Mouse (Mus musculus): ENCODE measurements around the gene Epb41l4b.

Epb41l4b gene

DNA sequence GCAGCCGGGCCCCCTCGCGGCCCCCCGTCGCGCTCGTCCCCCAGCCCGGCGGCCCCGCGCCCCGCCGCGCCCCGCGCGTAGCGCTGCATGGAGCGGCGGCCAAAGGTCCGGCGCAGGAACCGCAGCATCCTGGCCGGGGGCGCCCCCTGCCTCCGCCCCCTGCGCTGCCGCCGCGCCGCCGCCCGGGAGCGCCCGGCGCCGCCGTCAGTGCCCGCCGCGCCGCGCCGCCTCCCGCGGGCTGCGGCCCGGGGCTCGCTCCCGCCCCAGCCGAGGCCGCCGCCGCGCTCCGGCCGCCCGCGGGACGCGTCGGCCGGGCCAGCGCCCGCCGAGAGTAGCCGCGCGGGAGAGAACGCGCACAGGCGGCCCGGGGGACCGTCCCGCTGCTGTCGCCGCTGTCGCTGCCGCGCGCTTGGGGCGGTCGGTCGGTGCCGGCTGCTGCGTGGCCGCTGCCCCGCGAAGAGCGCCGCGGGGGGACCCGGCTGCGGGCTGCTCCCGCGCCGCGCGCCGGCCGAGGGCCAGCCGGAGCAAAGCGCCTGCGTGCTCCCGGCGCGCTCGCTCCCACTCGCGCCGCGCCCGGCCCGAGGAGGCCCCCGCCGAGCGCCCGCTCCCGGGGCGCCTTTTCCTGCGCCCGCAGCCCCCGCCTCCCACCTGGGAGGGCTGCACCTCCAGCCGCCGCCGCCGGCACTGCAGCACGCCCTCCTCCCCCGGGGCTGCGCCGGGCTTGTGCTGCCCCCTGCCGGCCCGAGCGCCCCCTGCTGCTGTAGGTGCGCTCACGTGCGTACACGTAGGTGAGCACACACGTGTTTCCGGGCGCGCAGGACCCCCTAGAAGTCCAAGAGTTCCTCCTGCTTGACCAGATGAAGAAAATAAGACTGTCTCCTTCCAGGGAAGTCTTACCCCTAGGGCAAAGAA lies at the start of gene Epb41l4b:
Epb41l4b (minus strand) TSS at position 412 of the 912 bp plus-strand sequence.
- DNase-seq: peak; percentile 79

- DNase-seq: no peak
These were observed 48.5 kb upstream of the Epb41l4b start for GRCm38 (mm10) chr4:57191543-57192283.

GRCm38 (mm10) chr4:57189881-57190280 lies 46.6 kb upstream of the Epb41l4b start:
- no peak for DNase-seq

DNA sequence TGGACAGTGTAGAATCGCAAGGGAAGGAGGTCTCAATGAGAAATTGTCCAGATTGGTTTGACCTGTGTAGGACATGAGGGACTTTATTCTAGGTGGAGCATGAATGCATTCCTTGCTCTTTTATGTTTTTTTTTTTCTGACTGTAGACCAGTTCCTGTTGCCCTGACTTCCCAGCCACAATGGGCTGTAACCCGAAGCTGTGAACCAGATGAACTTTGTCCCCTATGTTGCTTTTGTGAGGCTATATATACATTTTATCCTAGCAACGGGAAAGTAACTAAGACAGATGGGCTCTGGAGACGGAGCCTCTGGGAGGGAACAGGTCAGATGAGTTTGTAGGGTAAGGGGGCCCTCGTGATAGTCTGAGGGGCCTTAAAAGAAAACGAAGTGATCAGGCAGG lies 42.8 kb upstream of the Epb41l4b start:
- DNase-seq: no peak

- no peak for DNase-seq
These were observed 42.2 kb upstream of the Epb41l4b start for GRCm38 (mm10) chr4:57185462-57185861.

- DNase-seq: no peak
These were observed 40.3 kb upstream of the Epb41l4b start for GRCm38 (mm10) chr4:57183493-57183892.

- no peak for DNase-seq
These were observed 38.3 kb upstream of the Epb41l4b start for GRCm38 (mm10) chr4:57181538-57181937.

- no peak for DNase-seq
These were observed 35.6 kb upstream of the Epb41l4b start for GRCm38 (mm10) chr4:57178881-57179280.

DNA sequence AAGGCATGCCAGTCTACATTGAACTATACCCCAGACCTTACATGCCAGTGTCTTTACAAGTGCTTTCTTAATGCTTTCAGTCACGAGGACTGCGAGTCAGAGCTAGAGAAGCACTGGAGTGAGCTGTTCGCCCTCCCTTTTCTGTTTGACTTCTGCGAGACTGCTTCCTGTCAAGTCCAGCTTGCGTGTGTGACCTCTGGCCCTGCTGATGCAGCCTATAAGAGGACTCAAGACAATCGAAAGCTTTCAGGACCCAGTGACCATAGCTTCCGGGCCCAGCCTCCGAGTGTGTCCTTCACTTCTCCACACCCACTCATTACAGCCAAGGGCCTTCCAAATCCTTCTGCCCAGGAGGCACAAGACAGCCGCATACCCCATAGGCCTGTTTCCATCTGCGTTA lies 32.1 kb upstream of the Epb41l4b start:
- DNase-seq: no peak

DNA sequence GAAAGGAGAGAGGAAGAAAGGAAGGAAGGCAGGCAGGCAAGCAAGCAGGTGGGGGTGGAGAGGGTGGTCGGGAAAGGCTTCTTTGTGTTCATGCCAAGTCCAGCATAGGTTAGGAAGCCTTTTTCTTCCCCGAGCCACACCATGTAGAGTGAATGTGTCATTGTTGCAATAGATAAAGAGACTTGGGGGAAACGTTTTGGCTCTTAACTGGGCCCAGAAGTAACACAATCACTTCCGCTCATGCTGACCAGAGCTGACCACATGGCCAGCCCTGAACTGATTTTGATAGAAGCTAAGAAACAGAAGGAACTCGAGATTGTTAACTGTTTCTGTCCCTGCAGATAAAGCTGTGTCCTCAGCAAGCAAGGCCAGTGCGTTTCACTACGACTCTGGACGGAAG lies 29.6 kb upstream of the Epb41l4b start:
- no peak for DNase-seq

DNA sequence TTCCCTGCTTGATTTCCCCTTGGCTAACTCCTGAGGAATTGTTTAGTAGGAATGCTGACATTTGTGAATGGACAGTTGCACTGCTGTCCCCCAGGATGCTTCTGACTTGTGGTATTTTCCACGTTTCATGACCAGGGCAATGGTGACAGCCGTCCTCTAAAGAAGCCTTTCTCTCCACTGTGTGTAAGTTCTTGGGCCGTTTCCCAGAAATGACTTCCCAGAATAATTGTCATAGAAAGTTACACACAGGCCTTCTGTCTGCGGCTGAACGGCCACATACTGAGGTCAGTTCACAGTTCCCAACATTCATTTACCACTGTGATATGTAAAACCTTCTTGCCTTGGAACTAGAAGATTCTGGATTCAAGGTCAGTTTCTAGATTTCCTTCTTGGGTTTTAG lies 28.6 kb upstream of the Epb41l4b start:
- no peak for DNase-seq

DNA sequence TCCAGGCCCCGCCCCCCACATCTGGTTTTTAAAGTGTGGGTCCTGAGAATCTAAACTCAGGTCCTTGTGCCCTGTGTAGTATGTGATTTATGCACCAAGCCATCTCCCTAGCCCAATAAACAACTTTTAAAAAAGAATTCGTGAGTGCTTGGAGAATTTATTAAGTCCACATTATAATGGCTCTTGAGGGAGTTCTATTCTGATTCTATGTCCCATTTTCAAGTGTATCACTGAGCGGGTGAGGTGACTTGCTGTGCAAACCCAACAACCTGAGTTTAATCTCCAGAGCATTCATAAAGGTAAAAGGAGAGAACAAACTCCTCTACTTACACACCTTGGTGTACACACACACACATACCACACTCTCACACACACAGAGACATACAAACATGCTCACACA lies 25.4 kb upstream of the Epb41l4b start:
- no peak for DNase-seq

DNA sequence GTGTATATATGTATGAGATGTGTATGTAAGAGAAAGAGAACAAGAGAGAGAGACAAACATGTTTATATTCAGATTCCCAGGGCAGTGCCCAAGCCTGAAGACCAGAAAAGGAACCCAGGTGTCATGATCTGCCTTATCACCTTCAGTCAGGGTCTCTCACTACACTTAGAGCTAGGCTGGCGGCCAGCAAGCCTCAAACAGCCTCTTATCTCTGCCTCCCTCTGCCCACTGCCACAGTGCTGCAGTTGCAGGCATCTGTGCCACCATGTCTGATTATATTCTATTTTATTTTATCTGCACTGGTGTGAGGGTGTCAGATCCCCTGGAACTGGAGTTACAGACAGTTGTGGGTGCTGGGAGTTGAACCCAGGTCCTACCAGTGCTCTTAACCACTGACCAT lies 25.0 kb upstream of the Epb41l4b start:
- no peak for DNase-seq

- DNase-seq: no peak
These were observed 24.0 kb upstream of the Epb41l4b start for GRCm38 (mm10) chr4:57166922-57167870.

- DNase-seq: no peak
These were observed 22.4 kb upstream of the Epb41l4b start for GRCm38 (mm10) chr4:57165654-57166053.

- DNase-seq: no peak
These were observed 21.5 kb upstream of the Epb41l4b start for GRCm38 (mm10) chr4:57164578-57165210.

DNA sequence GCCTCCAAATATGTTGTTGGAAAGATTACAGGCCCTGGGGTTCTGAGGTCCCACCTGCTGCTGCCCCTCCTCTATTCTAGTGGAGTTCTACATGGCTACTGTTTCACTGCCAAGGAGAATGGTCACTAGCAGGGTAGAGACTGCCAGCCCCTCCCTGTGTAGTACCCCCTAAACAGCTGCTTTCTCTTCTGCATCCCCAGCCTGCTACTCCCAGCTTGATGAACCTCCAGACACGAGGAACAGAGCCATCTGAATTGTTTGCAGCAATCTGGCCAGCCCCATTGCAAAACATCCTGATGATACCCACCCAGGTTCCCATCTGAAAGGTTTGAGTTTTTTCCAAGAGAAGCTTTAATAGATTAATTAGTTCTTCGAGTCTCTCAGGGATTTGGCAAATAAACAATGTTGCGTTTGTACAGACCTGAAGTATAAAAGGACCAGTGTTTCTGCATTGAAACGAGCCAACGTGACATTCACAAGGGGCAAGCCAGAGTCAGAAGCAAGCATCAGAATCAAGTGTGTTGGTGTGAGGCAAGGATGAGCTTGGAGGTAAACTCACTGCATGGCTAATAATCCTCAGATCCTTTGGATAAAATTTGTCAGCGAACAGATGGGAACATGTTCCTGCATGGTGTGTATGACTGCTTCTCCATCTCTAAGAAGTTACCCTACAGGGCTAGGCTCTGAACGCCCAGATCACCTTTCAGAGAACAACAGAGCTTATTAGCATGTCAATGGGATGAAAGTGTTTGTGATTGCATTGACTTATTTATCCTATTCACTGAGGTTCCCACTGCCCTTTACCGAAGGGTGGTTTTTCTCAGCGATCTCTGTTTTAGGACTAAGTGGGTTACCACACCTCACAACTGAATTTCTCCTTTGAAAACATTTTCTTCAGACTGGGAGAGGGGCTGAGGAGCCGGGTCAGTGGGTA lies 19.8 kb upstream of the Epb41l4b start:
- no peak for DNase-seq

GRCm38 (mm10) chr4:57160571-57160970 lies 17.3 kb upstream of the Epb41l4b start:
- no peak for DNase-seq

- no peak for DNase-seq
These were observed 13.4 kb upstream of the Epb41l4b start for GRCm38 (mm10) chr4:57156549-57157169.

- no peak for DNase-seq
These were observed 10.6 kb upstream of the Epb41l4b start for GRCm38 (mm10) chr4:57153838-57154237.
